18 mouse cellular contexts compared by ENCODE assay signal in the genomic region with DNA sequence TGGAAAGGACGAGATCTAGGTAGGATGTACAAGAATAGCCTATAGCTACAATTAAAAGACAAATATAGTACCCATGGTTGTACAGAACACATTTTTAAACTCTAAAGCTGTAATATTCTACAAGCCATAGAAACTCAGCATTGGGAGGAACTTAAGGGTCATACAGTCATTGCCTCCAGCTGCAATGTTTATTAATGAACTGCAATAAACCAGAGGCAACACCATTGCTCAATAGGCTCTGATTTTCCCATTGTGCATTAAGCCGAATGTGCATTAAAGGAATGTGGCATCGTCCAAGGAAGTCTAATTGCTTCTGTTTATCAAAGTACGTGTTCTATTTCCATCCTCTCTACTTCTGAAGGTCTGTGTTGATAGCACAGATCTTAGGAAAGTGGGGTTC.
DNase-seq lines count a peak whose midpoint lies in the region; ATAC-seq lines count a peak whose summit lies in the region.
"Had no signal": no experiment of that assay in that cellular context is flagged by ENCODE, and none has a peak within 500 bp of the region (broad histone marks: within the 10 kb centered on the region; RNA-seq: fewer than 3 reads in every experiment).

No protein-coding gene starts in this region.

- H3K9ac ChIP-seq in lung, embryonic 16.5 days (ENCODE audit: low read length): no peak overlapping the region
- H3K9ac ChIP-seq in neural tube, embryonic 13.5 days: no peak overlapping the region
- H3K9ac ChIP-seq: embryonic facial prominence, embryonic 12.5 days; forebrain, embryonic 13.5 days; forebrain, embryonic 15.5 days; forebrain, postnatal 0 days had no signal

- H3K4me3 ChIP-seq in lung, embryonic 16.5 days (ENCODE audit: low read length): no peak overlapping the region
- no peak overlapping the region for H3K4me3 ChIP-seq in neural tube, embryonic 13.5 days
- H3K4me3 ChIP-seq: embryonic facial prominence, embryonic 10.5 days; embryonic facial prominence, embryonic 12.5 days; forebrain, embryonic 13.5 days; forebrain, embryonic 15.5 days had no signal

- H3K9me3 ChIP-seq in lung, embryonic 16.5 days (ENCODE audit: control insufficient read depth, low read length): no peaks in the 10 kb centered on the region
- no peaks in the 10 kb centered on the region for H3K9me3 ChIP-seq in neural tube, embryonic 13.5 days
- H3K9me3 ChIP-seq: embryonic facial prominence, embryonic 10.5 days; embryonic facial prominence, embryonic 12.5 days; forebrain, embryonic 13.5 days; forebrain, embryonic 15.5 days had no signal

- no peaks in the 10 kb centered on the region for H3K36me3 ChIP-seq in lung, embryonic 16.5 days (ENCODE audit: control insufficient read depth, insufficient read depth, low read length)
- no peaks in the 10 kb centered on the region for H3K36me3 ChIP-seq in neural tube, embryonic 13.5 days
- H3K36me3 ChIP-seq: embryonic facial prominence, embryonic 10.5 days; embryonic facial prominence, embryonic 12.5 days; forebrain, embryonic 15.5 days had no signal

- DNase-seq in lung, postnatal 10 days: no peak
- DNase-seq in neural tube, embryonic 10.5 days (ENCODE audit: extremely low spot score, low spot score): no peak
- DNase-seq in cerebellum, postnatal 36 days: no peak
- DNase-seq: adrenal gland, adult 2 months; adrenal gland, postnatal 10 days; adrenal gland, postnatal 25 days; cerebellum, adult 11 months; cerebellum, adult 18-20 months; cerebellum, adult 8-10 months; cerebellum, adult 9-11 months; cerebellum, postnatal 14 days; forebrain, postnatal 0 days had no signal

- ATAC-seq in lung, embryonic 16.5 days (ENCODE audit: low read depth): peak; percentile 66
- no peak for ATAC-seq in neural tube, embryonic 13.5 days (ENCODE audit: low read depth)
- ATAC-seq: forebrain, embryonic 13.5 days; forebrain, embryonic 15.5 days; forebrain, postnatal 0 days had no signal

- 33% methylated on average over 4 of the region's 4 CpGs for WGBS in lung, embryonic 16.5 days
- WGBS in neural tube, embryonic 13.5 days: 43% methylated on average over 4 of the region's 4 CpGs

- no peaks in the 10 kb centered on the region for H3K27me3 ChIP-seq in lung, embryonic 16.5 days (ENCODE audit: control insufficient read depth, insufficient read depth, low read depth, low read length)
- H3K27me3 ChIP-seq in neural tube, embryonic 13.5 days: no peaks in the 10 kb centered on the region
- H3K27me3 ChIP-seq: embryonic facial prominence, embryonic 12.5 days; forebrain, embryonic 13.5 days; forebrain, embryonic 15.5 days had no signal

- no peak overlapping the region for H3K4me2 ChIP-seq in lung, embryonic 16.5 days (ENCODE audit: low read depth, low read length)
- no peak overlapping the region for H3K4me2 ChIP-seq in neural tube, embryonic 13.5 days
- H3K4me2 ChIP-seq: embryonic facial prominence, embryonic 12.5 days; forebrain, embryonic 13.5 days; forebrain, embryonic 15.5 days had no signal

- peaks cover 2% of the 10 kb centered on the region; the same call in 1 of the 2 replicates for H3K4me1 ChIP-seq in lung, embryonic 16.5 days (replicated peaks; ENCODE audit: control insufficient read depth, insufficient read depth, low read length)
- H3K4me1 ChIP-seq in neural tube, embryonic 13.5 days (replicated peaks): 0 out of 2 replicates have a peak, but pooled peaks cover 8% of the 10 kb centered on the region
- H3K4me1 ChIP-seq: embryonic facial prominence, embryonic 10.5 days; embryonic facial prominence, embryonic 12.5 days; forebrain, embryonic 13.5 days had no signal

- no peak overlapping the region for H3K27ac ChIP-seq in lung, embryonic 16.5 days (ENCODE audit: low read length)
- peak overlapping the region; percentile 20; the same call in 1 of the 2 replicates for H3K27ac ChIP-seq in neural tube, embryonic 13.5 days (replicated peaks)
- H3K27ac ChIP-seq: embryonic facial prominence, embryonic 10.5 days; embryonic facial prominence, embryonic 12.5 days; forebrain, embryonic 13.5 days; forebrain, embryonic 15.5 days had no signal
